Mouse (Mus musculus) spleen, postnatal 14 days (tissue): Measurements from ENCODE around the gene Prune1.

Experiments used
- DNase-seq, 2 experiments: peaks; one replicate each; pipeline ENCODE4 v3.0.0; 2021 to 2022; ENCODE audit warnings: low spot score in 2 of 2

Prune1 gene

DNA sequence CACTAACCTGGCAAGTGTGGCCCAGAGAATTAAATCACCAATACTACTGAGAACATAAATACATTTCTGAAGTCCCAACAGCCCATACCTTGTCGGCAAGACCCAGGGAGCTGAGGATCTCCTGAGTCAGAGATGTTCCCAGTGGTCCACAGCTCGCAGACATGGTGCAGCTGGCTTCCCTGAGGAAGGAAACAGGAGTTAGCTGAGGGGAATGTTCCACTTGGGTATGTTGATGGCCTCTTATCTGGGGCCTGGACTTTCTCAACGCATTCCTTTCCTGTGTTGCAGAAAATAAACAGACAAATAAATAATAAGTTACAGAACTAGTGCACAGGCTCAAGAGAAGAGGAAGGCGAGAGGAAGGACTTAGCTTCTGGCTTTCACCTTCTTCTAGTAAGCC is 24.4 kb upstream of the Prune1 start:
- DNase-seq: no peak

DNA sequence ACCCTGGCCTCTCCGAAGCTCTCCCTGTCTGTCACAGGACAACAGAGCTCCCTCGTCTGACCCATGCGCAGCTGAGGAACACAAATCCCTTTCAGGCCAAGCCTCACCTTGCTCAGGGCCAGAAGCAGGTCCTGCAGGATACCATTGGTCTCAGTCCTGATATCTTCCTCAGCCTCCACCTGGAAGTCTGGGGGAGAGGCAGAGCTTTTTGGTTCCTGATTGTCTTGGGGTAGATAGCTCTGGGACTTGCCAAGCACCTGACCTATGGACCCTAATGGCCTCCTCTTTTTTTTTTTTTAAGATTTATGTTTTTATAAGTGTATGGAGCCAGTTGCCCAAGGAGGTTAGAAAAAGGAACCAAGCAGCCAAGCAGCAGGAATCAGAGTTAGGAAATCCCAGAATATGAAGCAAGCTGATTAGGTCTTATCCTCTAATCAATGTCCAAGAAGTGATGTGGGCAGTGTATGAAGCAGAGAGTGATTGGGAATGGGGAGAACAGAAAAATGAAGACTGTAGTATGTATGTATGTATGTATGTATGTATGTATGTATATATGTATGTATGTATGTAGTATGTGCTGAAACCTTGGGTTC is 19.4 kb upstream of the Prune1 start:
- DNase-seq: no peak

DNA sequence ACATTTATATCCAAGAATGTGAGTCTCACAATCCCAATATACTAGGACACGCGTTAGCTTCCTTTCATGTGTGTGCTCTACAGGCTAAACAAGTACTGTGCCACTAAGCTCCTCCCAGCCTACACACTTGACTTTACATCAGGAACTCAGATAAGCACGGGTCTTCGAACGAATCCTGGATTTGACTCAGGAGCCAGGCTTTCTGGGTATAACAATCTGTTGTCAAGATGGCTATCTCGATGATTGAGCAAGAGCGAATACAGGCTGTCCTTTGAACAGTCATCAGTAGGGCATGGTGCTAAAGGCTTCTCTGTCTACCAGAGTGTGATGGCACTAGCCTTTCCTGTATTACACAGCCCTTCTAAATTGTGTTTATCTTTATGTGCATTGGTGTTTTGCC is 16.1 kb upstream of the Prune1 start:
- DNase-seq: no peak

DNA sequence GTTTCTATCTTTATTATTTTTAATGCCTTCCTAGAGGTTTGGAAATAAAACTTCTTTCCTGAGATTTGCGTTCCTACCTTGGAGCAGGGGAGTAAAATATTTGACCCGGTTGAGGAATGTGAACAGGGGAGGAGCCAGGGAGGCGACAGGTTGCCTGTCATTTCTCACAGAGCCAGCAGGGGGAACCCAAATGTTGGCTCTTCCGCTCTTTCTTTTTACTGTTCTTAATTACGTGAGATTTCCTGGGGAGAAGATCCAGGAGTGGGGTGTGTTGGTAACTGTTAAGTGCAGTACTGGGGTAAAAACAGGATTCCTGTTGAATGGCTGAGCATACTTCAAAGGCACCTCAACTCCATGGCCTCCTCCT is 14.2 kb upstream of the Prune1 start:
- peak in 1 of 2 experiments; percentile 45 for DNase-seq

DNA sequence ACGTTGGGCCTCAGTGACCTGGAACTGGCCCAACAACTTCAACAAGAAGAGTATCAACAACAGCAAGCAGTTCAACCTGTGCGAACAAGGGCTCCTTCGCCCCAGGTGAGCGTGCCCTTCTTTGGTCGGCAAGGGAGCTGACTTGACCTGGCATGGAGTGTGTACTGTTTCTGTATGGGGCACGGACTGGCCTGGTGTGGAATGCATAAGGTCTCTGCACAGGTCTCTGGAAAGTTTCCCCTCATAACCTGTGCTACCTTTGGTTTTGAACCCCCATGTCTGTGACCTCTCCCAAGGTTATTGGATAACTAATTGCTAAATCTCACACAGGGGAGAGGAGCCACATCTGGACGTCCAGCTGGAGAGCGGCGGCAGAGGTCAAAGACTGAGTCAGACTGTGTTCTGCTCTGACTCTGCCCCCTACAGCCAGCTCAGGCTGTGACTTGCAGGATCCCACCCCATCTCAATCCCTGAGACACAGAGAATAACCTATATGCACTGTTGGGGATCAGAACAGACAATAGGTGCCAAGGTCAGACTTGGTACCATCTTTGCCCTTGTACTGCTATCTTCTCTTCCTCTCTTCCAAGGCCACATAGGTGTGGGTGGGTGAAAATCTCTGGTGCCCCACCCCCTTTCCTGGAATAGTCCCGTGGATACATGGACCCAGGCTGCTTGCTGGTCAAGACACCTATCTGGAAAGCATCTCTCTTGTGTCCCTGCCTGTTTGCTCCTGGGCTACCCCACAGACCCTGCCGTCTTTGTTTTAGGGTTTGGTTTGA is 13.6 kb upstream of the Prune1 start:
- no peak for DNase-seq

DNA sequence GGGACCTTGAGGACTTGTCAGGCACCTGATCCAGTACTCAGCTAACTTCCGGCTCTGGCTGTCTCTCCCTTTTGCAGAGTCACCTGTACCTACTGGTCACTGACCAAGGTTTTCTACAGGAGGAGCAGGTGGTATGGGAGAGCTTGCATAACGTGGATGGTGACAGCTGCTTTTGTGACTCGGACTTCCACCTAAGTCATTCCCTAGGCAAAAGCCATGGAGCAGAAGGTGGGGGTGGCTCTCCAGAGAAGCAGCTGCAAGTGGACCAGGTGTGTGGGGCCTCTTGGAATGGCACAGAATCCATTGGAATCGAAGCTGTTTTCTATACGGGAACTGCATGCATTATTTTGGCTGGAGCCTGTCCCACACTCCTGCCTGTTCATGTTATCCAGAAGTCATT is 12.8 kb upstream of the Prune1 start:
- DNase-seq: no peak

DNA sequence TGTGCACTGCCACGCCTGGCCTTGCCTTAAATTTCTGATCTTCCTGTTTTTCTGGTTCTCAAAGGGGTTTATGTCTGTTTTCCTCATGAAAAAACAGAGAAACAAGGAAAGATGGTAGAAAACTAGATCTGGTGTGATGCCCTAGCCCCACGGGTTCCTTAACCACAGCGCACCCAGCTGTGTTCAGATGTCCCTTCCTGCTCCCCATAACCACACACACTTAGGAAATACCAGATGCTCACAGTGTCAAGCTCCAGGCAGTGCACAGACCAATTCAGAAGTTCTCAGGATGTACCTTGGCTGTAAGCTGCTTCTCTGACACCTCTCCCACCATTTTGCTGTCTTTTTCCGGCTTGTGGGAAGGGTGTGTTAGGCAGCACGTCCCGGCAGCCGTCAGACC is 12.4 kb upstream of the Prune1 start:
- DNase-seq: no peak

DNA sequence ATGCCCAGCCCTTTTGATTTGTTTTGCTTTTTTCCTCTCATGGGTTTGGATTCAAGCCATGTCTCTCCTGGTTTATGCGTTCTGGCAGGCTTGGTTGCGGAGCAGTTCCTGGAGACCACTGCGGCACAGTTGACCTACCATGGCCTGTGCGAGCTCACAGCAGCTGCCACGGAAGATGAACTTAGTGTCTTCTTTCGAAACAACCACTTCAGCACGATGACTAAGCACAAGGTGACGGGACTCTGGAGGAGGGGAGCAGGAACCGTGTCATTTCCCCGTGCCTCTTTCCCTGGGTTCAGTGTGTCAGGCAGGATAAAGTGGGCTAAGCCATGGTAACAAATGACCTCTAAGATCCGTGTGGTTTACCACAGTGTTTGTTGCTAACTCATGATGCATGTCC is 11.7 kb upstream of the Prune1 start:
- DNase-seq: no peak

DNA sequence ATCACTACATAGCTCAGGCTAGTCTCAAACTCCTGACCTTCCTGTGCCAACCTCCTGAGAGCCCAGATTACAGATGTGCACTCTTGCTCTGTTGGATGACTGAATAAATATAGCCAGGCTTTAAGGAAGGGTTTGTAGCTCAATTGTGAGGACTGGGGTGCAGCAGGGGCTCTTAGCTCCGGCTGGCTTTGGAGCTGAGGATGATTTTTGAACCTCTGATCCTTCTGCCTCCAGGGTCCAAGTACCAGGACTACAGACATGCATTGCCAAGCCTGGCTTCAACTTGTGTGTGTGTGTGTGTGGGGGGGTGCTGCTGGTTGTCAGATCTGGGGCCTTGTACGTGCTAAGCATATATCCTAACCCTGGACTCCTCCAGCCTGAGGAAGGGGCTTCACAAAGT is 11.0 kb upstream of the Prune1 start:
- DNase-seq: no peak

DNA sequence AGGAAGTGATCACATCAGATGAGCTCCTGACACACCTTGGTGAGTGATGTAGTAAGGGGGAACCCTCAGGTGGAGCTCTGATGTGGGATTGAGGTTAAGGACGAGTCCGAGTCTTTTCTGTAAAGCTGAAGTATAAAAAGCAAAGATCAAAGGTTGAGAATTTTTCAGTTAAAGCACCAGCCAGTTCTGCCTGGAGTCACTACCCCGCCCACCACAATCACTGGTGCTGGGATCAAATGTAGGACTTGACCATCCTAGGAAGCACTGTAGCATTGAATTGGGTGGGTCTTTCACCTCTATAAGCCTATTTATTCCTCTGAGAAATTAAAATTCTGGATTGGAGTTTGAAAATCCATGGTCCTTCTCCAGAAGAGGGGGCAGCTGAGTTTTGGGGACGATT is 9.2 kb upstream of the Prune1 start:
- no peak for DNase-seq

DNA sequence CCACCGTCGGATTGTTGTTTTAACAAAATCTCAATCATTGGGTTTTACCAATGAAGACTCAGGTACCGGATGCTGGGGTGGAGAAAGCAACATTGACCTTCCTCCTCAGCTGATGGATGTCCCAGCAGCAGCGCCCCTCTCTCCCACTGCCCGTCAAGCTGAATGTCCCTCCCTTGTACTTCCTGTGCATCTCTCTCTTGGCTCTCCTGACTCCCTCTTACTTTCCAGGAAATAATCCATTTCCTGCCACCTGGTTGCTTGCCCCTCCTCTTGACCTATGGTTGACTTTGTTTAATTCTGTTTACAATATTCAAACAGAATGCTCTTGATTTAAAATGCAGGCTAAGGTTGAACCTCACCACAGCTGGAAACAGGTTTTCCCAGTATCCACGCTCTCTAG is 8.3 kb upstream of the Prune1 start:
- DNase-seq: no peak

DNA sequence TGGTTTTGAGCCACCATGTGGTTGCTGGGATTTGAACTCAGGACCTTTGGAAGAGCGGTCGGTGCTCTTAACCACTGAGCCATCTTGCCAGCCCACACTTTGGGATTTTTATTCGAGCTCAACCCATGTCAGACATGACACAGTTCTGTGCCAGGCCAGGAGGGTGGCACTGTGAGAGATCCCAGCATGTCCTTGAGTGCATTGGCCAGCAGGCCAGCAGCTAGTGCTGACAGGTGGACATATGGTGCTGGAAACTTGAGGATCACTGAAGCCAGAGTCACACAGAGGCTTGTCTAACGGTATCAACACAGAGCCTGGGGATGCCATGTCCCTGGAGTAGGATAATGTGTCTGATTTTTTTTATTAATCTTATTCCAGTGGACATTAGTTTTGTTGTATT is 7.5 kb upstream of the Prune1 start:
- DNase-seq: no peak

DNA sequence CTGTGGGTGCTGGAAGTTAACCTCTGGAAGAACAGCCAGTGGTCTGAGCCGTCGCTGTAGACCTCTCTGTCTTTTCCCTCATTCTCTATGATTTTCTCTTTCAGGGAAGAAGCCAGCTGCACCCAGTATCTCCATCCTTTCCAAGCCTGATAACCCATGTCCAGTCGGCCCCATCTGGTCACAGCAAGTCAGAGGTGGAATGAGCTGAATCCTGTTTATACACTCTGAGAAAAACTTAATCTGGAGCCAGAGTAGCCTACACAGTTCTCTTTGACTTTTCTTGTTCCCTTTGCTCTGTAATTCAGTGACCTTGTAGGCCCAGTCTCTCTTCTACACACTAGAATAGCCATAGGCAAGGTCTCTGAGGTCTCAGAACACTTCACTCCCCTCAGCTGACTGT is 5.7 kb upstream of the Prune1 start:
- no peak for DNase-seq

DNA sequence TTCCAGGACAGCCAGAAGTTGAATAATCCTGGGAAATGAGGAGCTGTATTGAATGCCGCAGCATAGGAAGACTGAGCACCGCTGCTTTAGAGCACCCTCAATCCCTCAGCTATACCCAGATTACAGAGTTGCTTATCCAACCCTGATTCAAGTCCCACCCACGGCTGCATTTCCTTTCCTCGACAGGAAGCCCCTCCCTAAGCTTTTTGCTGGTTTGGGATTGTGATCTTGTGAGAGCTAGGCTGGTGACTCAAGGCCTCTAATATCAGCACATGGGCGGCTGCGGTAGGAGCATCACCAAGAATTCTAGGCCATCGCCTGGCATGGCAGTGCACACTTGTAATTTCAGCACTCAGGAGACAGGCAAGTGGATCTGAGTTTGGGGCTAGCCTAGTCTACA is 4.6 kb upstream of the Prune1 start:
- no peak for DNase-seq

DNA sequence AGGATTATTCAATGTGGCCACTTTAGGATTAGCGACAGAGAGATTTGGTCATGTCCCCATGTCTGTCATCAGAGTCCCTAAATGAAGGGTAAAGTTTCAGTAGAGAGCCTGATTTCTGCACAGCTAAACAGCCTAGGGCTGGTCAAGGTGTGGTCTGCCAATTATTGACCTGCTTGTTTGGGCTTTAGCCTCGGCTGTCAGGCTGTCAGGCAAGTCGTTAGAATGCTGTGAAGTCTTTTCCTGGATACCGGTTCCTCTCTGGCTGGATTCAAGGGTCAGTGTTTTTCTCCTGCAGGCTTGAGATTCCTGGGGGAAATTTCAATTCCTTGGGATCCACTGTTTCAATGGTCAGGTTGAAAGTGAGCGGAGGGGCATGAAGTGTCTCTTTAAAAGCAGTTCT is 4.1 kb upstream of the Prune1 start:
- DNase-seq: no peak

DNA sequence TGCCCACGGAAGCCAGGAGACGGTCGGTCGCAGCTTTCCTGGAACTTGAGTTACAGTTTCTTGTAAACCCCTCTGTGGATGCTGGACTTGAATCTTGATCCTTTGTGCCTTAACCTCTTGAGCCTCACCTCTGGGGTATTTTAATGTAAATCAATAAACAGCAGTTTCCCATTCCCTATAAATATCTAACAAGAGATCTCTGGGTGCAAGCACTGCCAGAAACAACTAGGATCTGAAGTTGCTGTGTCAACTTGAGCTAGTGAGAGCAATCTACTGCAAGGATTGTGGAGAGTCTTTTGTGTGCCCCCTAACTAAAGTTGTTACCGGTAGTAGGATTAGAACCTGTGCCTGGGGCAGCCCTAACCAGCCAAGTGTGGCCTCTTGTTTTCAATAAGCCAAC is 3.5 kb upstream of the Prune1 start:
- no peak for DNase-seq

DNA sequence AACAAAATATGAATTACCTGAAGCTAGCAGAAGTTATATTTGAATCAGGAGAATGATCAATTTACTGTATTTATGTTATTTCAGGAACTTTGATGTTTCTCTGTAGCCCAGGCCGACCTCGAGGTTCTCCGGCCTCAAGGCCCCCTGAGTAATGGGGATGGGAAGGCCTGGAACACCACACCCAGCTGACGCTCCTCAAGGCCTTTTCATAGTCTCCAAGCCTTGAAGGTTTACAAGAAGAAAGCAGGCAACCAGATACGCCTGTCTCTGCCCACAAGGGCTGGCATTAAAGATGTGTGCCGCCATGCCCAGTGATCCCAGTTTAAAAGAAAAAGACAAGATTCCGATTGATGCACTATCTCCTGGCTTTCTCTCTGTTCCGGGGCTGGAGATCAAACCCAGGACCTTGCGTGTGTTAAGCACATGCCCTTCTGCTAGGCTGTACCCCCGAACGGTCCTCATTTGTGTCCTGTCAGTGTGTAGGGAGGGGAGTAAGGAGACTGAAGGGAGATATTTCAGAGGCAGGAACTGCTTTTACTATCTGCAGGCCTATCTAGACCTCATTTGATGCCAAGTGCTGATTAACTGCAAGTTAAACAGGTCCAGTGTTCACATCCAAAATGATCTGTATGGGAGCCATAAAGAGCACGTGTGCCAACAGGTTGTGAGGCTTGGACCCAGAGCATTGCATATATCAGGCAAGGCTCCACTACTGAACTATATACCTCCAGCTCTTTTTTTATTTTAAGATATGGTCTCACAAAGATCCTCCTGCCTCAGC is 2.8 kb upstream of the Prune1 start:
- no peak for DNase-seq

DNA sequence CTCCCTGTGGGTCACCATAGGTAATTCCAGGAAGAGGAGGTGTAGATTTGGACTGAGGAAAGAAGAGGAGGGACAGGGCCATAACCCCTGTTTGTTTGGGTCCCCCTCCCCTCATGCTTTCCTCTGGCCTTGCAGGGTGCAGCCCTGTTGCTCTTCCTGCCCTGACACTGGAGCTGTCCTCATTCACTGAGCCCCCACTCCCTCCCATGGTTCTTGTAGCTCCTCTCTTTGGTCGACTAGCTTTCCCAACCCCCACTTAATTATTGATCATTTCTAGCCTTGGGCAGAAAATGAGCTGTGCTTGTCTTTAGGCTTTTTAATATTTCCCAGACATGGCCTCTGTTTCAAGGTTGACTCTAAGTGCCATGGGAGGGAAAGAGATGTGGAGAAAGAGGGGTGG is 2.2 kb upstream of the Prune1 start:
- no peak for DNase-seq

DNA sequence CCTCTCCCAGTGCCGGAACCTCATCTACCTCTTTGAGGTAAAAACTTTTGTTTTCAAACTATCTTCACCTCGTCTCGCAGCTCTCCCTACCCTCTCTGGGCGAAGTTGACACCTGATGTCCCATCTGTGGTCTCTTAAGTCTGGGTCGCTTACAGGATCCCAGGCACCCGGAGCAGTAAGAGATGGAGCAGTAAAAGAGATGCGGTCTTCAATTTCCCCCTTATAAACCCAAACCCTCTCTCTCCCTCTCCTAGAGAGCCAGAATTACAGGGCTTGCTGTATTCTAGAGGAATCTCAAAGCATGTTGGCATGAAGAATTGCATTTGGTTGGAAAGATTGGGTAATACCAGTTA is 1.7 kb upstream of the Prune1 start:
- no peak for DNase-seq

DNA sequence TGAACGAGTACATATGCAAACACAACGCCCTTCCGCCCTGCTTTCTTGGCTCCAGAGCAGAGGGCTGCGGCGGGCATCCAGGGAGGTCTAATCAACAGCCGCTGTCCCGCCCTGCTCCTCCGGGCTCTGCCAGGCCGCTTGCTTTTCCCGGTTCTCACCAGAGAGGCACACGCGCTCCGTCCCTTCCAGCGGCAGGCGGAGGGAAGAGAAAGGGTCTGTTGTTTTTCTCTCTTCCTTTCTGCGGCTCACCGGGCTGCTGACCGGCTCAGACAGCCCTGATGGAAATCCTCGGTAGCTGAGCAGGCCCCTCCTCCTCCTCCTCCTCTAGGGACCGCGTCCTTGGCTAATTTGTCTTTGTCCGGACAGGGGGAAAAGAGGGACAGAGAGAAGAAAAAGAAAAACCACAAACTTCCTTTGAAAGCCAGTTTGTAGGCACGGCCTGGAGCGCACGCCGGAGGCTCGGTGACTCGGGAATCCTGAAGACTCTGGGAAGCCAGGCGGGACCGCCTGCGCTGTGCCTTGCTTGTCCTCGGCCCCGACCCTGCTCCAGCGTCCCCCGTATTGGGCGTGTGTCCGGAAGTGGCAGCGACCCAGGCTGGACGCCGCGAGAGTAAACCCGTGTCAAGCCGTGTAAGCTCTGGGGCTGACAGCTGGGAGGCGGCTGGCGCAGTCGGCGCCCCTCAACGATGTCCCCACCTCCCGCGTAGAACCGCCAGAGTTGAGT is 1.2 kb upstream of the Prune1 start:
- peak; percentile 67 to 73 for DNase-seq

DNA sequence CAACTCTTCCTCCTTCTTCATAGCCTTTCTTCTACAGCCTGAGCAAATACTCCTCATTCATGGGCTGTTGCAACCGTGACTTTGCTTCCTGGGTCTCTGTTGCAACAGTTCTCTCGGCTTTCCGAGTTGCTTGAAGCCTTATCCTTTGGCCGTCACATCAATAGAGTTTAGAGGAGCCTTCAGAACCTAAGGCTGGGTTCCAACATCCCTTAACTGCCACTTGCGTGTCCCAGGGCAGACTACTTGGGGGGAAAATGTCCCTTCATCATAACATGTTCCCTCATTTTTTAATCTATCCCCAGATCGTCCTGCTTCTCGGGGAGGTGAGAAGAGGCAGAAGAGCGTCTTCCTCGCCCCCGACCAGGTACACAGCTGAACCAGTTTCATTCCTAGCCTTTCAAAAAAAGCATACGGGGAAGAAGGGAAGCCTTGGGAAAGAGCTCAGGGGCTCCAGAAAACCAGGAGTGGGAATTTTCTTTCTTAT is 547 bp upstream of the Prune1 start:
- DNase-seq: peak; percentile 37 to 47

DNA sequence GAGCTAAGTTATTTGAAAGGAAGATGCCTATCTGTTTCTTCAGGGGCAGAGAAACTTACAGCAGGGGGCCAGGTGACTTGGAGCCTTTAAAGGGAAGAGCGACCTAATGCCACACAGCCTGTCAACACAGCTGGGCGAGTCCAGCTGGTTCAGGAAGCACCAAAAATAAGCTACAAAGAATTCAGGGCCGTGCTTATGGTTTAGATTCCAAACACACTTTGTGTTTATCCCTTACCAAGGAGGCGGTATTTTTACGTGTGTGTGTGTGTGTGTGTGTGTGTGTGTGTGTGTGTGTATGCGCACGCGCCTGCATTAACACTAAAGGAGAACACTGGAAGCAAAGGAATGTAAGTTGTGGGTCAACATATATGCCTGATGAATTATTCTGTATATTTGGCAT is 1.1 kb downstream of the Prune1 start:
- no peak for DNase-seq
